Mouse (Mus musculus) E14TG2a.4 (cell line): ENCODE data around the gene Tyrobp.

Experiments
- CTCF ChIP-seq: conservative IDR thresholded peaks from 2 replicates; pipeline ENCODE4 v1.5.1; 2014; ENCODE audit warnings: low read length
- POU5F1 ChIP-seq: IDR thresholded peaks from 2 replicates; pipeline ENCODE4 v1.6.1; 2014; ENCODE audit warnings: low read length, borderline replicate concordance

GRCm38 (mm10) chr7:30417856-30418255 is 4.3 kb downstream of the Tyrobp start:
- TF ChIP-seq CTCF: no peak
- no peak for TF ChIP-seq POU5F1
